ENCODE assay signal across 10 mouse cellular contexts in the genomic region with DNA sequence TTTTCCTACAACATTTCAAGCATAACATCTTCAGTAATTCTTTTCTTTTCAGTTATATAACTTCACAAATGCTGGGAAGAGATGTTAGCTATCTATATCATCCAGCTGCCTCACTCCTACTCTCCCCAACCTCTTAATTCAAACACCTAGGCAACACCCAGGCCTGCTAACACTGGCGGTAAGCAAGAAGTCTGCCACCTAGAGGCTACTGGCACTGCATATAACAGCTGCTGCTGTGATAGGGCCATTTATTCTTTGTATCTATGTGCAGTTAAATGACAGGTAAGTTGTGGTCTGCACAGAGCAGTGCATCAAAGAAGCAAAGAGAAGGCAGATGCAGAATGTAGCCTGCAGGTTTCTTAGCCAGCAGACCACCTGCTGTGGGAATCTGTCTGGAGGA. TPM values are rescaled to one million over a fixed set of nuclear protein-coding genes. Genes with fewer than 3 reads are reported as not detected.
A peak's percentile ranks its signal among the peaks of the same experiment; 100 is the strongest.
DNase-seq lines count a peak whose midpoint lies in the region; ATAC-seq and TF ChIP-seq lines count a peak whose summit lies in the region.
"Had no signal": no experiment of that assay in that cellular context is flagged by ENCODE, and none has a peak within 500 bp of the region (broad histone marks: within the 10 kb centered on the region; RNA-seq: fewer than 3 reads in every experiment).

No protein-coding gene starts in this region.

- no peak for TF ChIP-seq POLR2A in MEL (IDR thresholded peaks at IDR 0.05; ENCODE audit: control insufficient read depth in 1 of 2, insufficient read depth in 1 of 2, low read depth in 1 of 2, low read length in 2 of 2, poor library complexity in 1 of 2)

- peak; percentile 62 for TF ChIP-seq CTCF in left cerebral cortex, adult 2 months (IDR thresholded peaks at IDR 0.05)
- peak; percentile 48 to 58 (median 54) for TF ChIP-seq CTCF in MEL (IDR thresholded peaks at IDR 0.05 in 2 of 3, conservative IDR thresholded peaks at IDR 0.05 in 1 of 3; ENCODE audit: control insufficient read depth in 1 of 3, insufficient read depth in 1 of 3, low read depth in 2 of 3, low read length in 3 of 3, poor library complexity in 1 of 3, severe bottlenecking in 1 of 3)

- no peak for TF ChIP-seq RAD21 in MEL (IDR thresholded peaks at IDR 0.05; ENCODE audit: low read depth, low read length)

- H3K4me1 ChIP-seq in MEL (ENCODE audit: control insufficient read depth in 1 of 2, insufficient read depth in 2 of 2, low read length in 2 of 2) = no peaks in the 10 kb centered on the region

- H3K27ac ChIP-seq in left cerebral cortex, adult 2 months = no peak overlapping the region
- no peak overlapping the region for H3K27ac ChIP-seq in MEL (ENCODE audit: control insufficient read depth, low read depth, low read length)

- intact Hi-C loops in left cerebral cortex, adult 2 months (cut with DNase I) = loop anchor here (5.0 kb wide), 1 partner anchor 34 kb away; no protein-coding TSS in a partner anchor
- intact Hi-C loops in left cerebral cortex, postnatal 36 days (cut with DNase I) = no loop called here

- no peaks in the 10 kb centered on the region; the same call in 1 of the 2 replicates for H3K79me2 ChIP-seq in MEL (ENCODE audit: control insufficient read depth, insufficient read depth, low read length, poor library complexity)

- no peaks in the 10 kb centered on the region for H3K9me3 ChIP-seq in MEL (replicated peaks; ENCODE audit: insufficient read depth, low read length)

- peak; percentile 82 for ATAC-seq in megakaryocyte-erythroid progenitor cell, adult 5-6 weeks (replicated peaks; ENCODE audit: low FRiP score, low TSS enrichment, poor library complexity, severe bottlenecking)

- peaks cover 0 to 50% of the 10 kb centered on the region in 2 experiments; a peak in 2 of 4 replicates for H3K36me3 ChIP-seq in MEL (ENCODE audit: control insufficient read depth in 1 of 2, insufficient read depth in 2 of 2, low read length in 2 of 2)

- TF ChIP-seq EP300 in MEL (IDR thresholded peaks at IDR 0.05; ENCODE audit: low read depth in 1 of 2, low read length in 2 of 2) = no peak

- no peak overlapping the region for H3K4me3 ChIP-seq in left cerebral cortex, adult 2 months
- no peak overlapping the region for H3K4me3 ChIP-seq in MEL (ENCODE audit: control insufficient read depth in 1 of 2, insufficient read depth in 1 of 2, low read depth in 2 of 2, low read length in 2 of 2)

- no peaks in the 10 kb centered on the region for H3K27me3 ChIP-seq in MEL (ENCODE audit: control insufficient read depth in 1 of 2, insufficient read depth in 2 of 2, low read length in 2 of 2)

- no peak overlapping the region for H3K9ac ChIP-seq in MEL (ENCODE audit: control insufficient read depth, low read depth, low read length, poor library complexity, severe bottlenecking)

- peak; percentile 16 to 38 for DNase-seq in cerebellum, postnatal 10 days
- no peak for DNase-seq in cerebellum, adult 18-20 months
- DNase-seq in left cerebral cortex, adult 2 months (ENCODE audit: extremely low spot score in 1 of 2, low spot score in 2 of 2) = no peak
- DNase-seq in left cerebral cortex, postnatal 36 days (ENCODE audit: low spot score in 2 of 2) = no peak
- peak; percentile 50 for DNase-seq in MEL (ENCODE audit: low read depth, low spot score)
- no peak for DNase-seq in layer of hippocampus, postnatal 10 days (ENCODE audit: low spot score in 2 of 2)
- no peak for DNase-seq in adrenal gland, postnatal 14 days
- DNase-seq: cerebellum, adult 9-11 months had no signal

TF ChIP-seq in MEL, 35 proteins besides CTCF, POLR2A, EP300 and RAD21:
- no peak for TF ChIP-seq POLR2AphosphoS2 (IDR thresholded peaks at IDR 0.05; ENCODE audit: low read length)
- TF ChIP-seq ZKSCAN1 (IDR thresholded peaks at IDR 0.05; ENCODE audit: low read depth, low read length) = no peak
- TF ChIP-seq UBTF (IDR thresholded peaks at IDR 0.05; ENCODE audit: borderline replicate concordance, insufficient read depth, low read depth, low read length) = no peak
- TF ChIP-seq MEF2A (IDR thresholded peaks at IDR 0.05; ENCODE audit: extremely low read depth, insufficient replicate concordance, low read depth, low read length, poor library complexity, severe bottlenecking) = no peak
- no peak for TF ChIP-seq ZMIZ1 (IDR thresholded peaks at IDR 0.05; ENCODE audit: low read depth, low read length)
- TF ChIP-seq NELFE (IDR thresholded peaks at IDR 0.05; ENCODE audit: low read depth, low read length) = no peak
- no peak for TF ChIP-seq MAFK (IDR thresholded peaks at IDR 0.05; ENCODE audit: borderline replicate concordance, low read depth, low read length)
- TF ChIP-seq SIN3A (IDR thresholded peaks at IDR 0.05; ENCODE audit: low read length) = no peak
- TF ChIP-seq TCF12 (IDR thresholded peaks at IDR 0.05; ENCODE audit: low read depth, low read length) = no peak

RNA-seq across cellular contexts. Expression of a gene that starts 10.8 kb away (rescaled TPM):
- 10 to 100 TPM; 54.3 to 63.2 TPM for total RNA-seq in left cerebral cortex, adult 2 months (2021)
- 10 to 100 TPM; 62.5 to 63.2 TPM for total RNA-seq in left cerebral cortex, postnatal 36 days (2021)
- total RNA-seq in MEL (2012; rRNA removed) = 38.4 and 41.3 TPM in 2 replicates
- polyA plus RNA-seq in MEL (2012; ENCODE audit: insufficient read depth in 1 of 2, insufficient read length in 2 of 2, low read depth in 1 of 2, low replicate concordance in 2 of 2, missing spikeins in 1 of 2) = 100 to 1,000 TPM in 1 of 2 experiments, 10 to 100 TPM in 1; 38.0 to 144 TPM
- total RNA-seq in megakaryocyte-erythroid progenitor cell, adult 5-6 weeks (2014; fragmentation: Nextera tagmentation) = 83.2 and 87.6 TPM in 2 replicates
- total RNA-seq in megakaryocyte-erythroid progenitor cell, adult 5-6 weeks (2017) = 29.9 and 34.8 TPM in 2 replicates
- total RNA-seq in layer of hippocampus, postnatal 10 days (2021) = 10 to 100 TPM; 73.8 to 78.5 TPM
- total RNA-seq in adrenal gland, postnatal 14 days (2021) = 26.4 and 32.3 TPM in 2 replicates

RNA-seq across cellular contexts. Expression of a gene that starts 10.8 kb away (rescaled TPM):
- total RNA-seq in left cerebral cortex, adult 2 months (2021) = 10 to 100 TPM; 17.5 to 18.1 TPM
- total RNA-seq in left cerebral cortex, postnatal 36 days (2021) = 10 to 100 TPM; 16.8 to 20.1 TPM
- total RNA-seq in MEL (2012; rRNA removed) = 7.3 and 8.9 TPM in 2 replicates
- polyA plus RNA-seq in MEL (2012; ENCODE audit: insufficient read depth in 1 of 2, insufficient read length in 2 of 2, low read depth in 1 of 2, low replicate concordance in 2 of 2, missing spikeins in 1 of 2) = 10 to 100 TPM; 27.8 to 33.9 TPM
- total RNA-seq in megakaryocyte-erythroid progenitor cell, adult 5-6 weeks (2014; fragmentation: Nextera tagmentation) = 28.4 and 35.5 TPM in 2 replicates
- total RNA-seq in megakaryocyte-erythroid progenitor cell, adult 5-6 weeks (2017) = 5.6 and 7.3 TPM in 2 replicates
- total RNA-seq in layer of hippocampus, postnatal 10 days (2021) = 10 to 100 TPM; 17.8 to 17.9 TPM
- 13.0 and 13.7 TPM in 2 replicates for total RNA-seq in adrenal gland, postnatal 14 days (2021)

RNA-seq across cellular contexts. Expression of a gene that starts 48.2 kb away (rescaled TPM):
- total RNA-seq in left cerebral cortex, adult 2 months (2021) = not detected
- not detected for total RNA-seq in left cerebral cortex, postnatal 36 days (2021)
- 0.15 TPM in 1 of 2 replicates, not detected in the other for total RNA-seq in MEL (2012; rRNA removed)
- under 1 TPM in 1 of 2 experiments, not detected in 1; 0.11 TPM for polyA plus RNA-seq in MEL (2012; ENCODE audit: insufficient read depth in 1 of 2, insufficient read length in 2 of 2, low read depth in 1 of 2, low replicate concordance in 2 of 2, missing spikeins in 1 of 2)
- total RNA-seq in megakaryocyte-erythroid progenitor cell, adult 5-6 weeks (2014; fragmentation: Nextera tagmentation) = not detected in 2 replicates
- not detected in 2 replicates for total RNA-seq in megakaryocyte-erythroid progenitor cell, adult 5-6 weeks (2017)
- not detected for total RNA-seq in layer of hippocampus, postnatal 10 days (2021)
- total RNA-seq in adrenal gland, postnatal 14 days (2021) = not detected in 2 replicates
- total RNA-seq: heart, adult 8-10 months had no signal

RNA-seq across cellular contexts. Expression of a gene that starts 50.1 kb away (rescaled TPM):
- total RNA-seq in left cerebral cortex, adult 2 months (2021) = not detected
- total RNA-seq in left cerebral cortex, postnatal 36 days (2021) = under 1 TPM in 1 of 2 experiments, not detected in 1; 0.36 TPM
- 0.10 TPM in 1 of 2 replicates, not detected in the other for total RNA-seq in MEL (2012; rRNA removed)
- polyA plus RNA-seq in MEL (2012; ENCODE audit: insufficient read depth in 1 of 2, insufficient read length in 2 of 2, low read depth in 1 of 2, low replicate concordance in 2 of 2, missing spikeins in 1 of 2) = not detected
- total RNA-seq in megakaryocyte-erythroid progenitor cell, adult 5-6 weeks (2014; fragmentation: Nextera tagmentation) = not detected in 2 replicates
- 2.5 TPM in 1 of 2 replicates, not detected in the other for total RNA-seq in megakaryocyte-erythroid progenitor cell, adult 5-6 weeks (2017)
- total RNA-seq in layer of hippocampus, postnatal 10 days (2021) = under 1 TPM in 1 of 2 experiments, not detected in 1; 0.41 TPM
- not detected in 2 replicates for total RNA-seq in adrenal gland, postnatal 14 days (2021)
- total RNA-seq: heart, adult 8-10 months had no signal

RNA-seq across cellular contexts. Expression of a gene that starts 51.5 kb away (rescaled TPM):
- total RNA-seq in left cerebral cortex, adult 2 months (2021) = not detected
- total RNA-seq in left cerebral cortex, postnatal 36 days (2021) = not detected
- not detected in 2 replicates for total RNA-seq in MEL (2012; rRNA removed)
- polyA plus RNA-seq in MEL (2012; ENCODE audit: insufficient read depth in 1 of 2, insufficient read length in 2 of 2, low read depth in 1 of 2, low replicate concordance in 2 of 2, missing spikeins in 1 of 2) = not detected
- total RNA-seq in megakaryocyte-erythroid progenitor cell, adult 5-6 weeks (2014; fragmentation: Nextera tagmentation) = not detected in 2 replicates
- total RNA-seq in megakaryocyte-erythroid progenitor cell, adult 5-6 weeks (2017) = not detected in 2 replicates
- total RNA-seq in layer of hippocampus, postnatal 10 days (2021) = not detected
- total RNA-seq in adrenal gland, postnatal 14 days (2021) = not detected in 2 replicates
- total RNA-seq: heart, adult 8-10 months had no signal

Comparison
In these comparisons a context has a peak if more than half of its experiments do, and no peak if none do; other contexts are left out.
1. DNase-seq: peak in cerebellum, postnatal 10 days (2 of 2) and MEL (single experiment); none in cerebellum, adult 18-20 months (0 of 2), left cerebral cortex, adult 2 months (0 of 2), left cerebral cortex, postnatal 36 days (0 of 2), layer of hippocampus, postnatal 10 days (0 of 2) and adrenal gland, postnatal 14 days (single experiment).